Mouse (Mus musculus) kidney, embryonic 15.5 days (tissue): ENCODE data around the gene Lhpp. TPM values are rescaled to one million over a fixed set of nuclear protein-coding genes. Genes with fewer than 3 reads are reported as not detected.
A peak's percentile ranks its signal among the peaks of the same experiment; 100 is the strongest.

Experiments
- ATAC-seq: fragments of 200-750 bp; cut with Nextera tagmentation; replicated peaks from 2 replicates; pipeline ENCODE4 v1.8.0; 2017; ENCODE audit warnings: moderate TSS enrichment; ENCODE audit not compliant: low FRiP score
- H3K27ac ChIP-seq: fragments of 300-500 bp; sonication (generic); 2 replicates; pipeline ENCODE4 v1.5.1; 2015; ENCODE audit warnings: mild to moderate bottlenecking, inconsistent platforms
- H3K27me3 ChIP-seq: fragments of 300-500 bp; sonication (generic); 2 replicates; pipeline ENCODE4 v1.6.1; 2015; ENCODE audit warnings: inconsistent platforms
- H3K36me3 ChIP-seq: fragments of 300-500 bp; sonication (generic); 2 replicates; pipeline ENCODE4 v1.6.1; 2015; ENCODE audit warnings: inconsistent platforms
- H3K4me1 ChIP-seq: fragments of 300-500 bp; sonication (generic); 2 replicates; pipeline ENCODE4 v1.6.1; 2015; ENCODE audit warnings: inconsistent platforms
- H3K4me2 ChIP-seq: fragments of 300-500 bp; sonication (generic); 2 replicates; pipeline ENCODE4 v1.6.1; 2015; ENCODE audit warnings: moderate library complexity, mild to moderate bottlenecking, inconsistent platforms
- H3K4me3 ChIP-seq: fragments of 300-500 bp; sonication (generic); replicated peaks from 2 replicates; pipeline ENCODE4 v1.5.1; 2015; ENCODE audit warnings: mild to moderate bottlenecking, inconsistent platforms
- H3K9ac ChIP-seq: fragments of 300-500 bp; sonication (generic); 2 replicates; pipeline ENCODE4 v1.6.1; 2015; ENCODE audit warnings: mild to moderate bottlenecking, inconsistent platforms
- H3K9me3 ChIP-seq: fragments of 300-500 bp; sonication (generic); replicated peaks from 2 replicates; pipeline ENCODE4 v1.6.1; 2016; ENCODE audit warnings: inconsistent platforms
- WGBS: fragments of 180-500 bp; shearing (Covaris S2); methylation state at CpG from one replicate; pipeline ENCODE4 v1.1.7; 2015; ENCODE audit warnings: mixed read lengths; 5-methylcytosine and 5-hydroxymethylcytosine counted together
- polyA plus RNA-seq: library from polyadenylated mRNA; unstranded; fragments of >200 nt; fragmentation: Nextera tagmentation; extraction: Ambion mirVana; gene quantifications from 2 replicates; pipeline ENCODE4 v1.2.1, GENCODE M21; 2015

Lhpp gene
- 22.3 and 22.5 TPM in 2 replicates for polyA plus RNA-seq

GRCm38 (mm10) chr7:132610468-132611318, at the start of gene Lhpp:
Lhpp (plus strand) TSS chr7:132610638.
- H3K27ac ChIP-seq, result 0 out of 2 replicates have a peak within 1 kb of the TSS, but pooled peaks have one; percentile 42
- peak within 1 kb of the TSS; percentile 55; the same call in 1 of the 2 replicates for H3K9ac ChIP-seq
- peaks cover 14% of the 10 kb centered on the region for H3K27me3 ChIP-seq
- WGBS, result 7% methylated on average over 44 of the region's 44 CpGs
- peak within 1 kb of the TSS; percentile 82 for H3K4me2 ChIP-seq
- peak; percentile 87 for ATAC-seq
- peak within 1 kb of the TSS; percentile 71 for H3K4me3 ChIP-seq
- peaks cover 21% of the 10 kb centered on the region for H3K4me1 ChIP-seq
- no peaks in the 10 kb centered on the region for H3K9me3 ChIP-seq
- H3K36me3 ChIP-seq, result no peaks in the 10 kb centered on the region

- Histone ChIP-seq H3K4me3 (no peak overlapping the region), H3K4me1 (no peaks in the 10 kb centered on the region), H3K9ac (no peak overlapping the region), H3K9me3 (no peaks in the 10 kb centered on the region), H3K36me3 (peaks cover 83% of the 10 kb centered on the region), H3K27ac (no peak overlapping the region), H3K27me3 (no peaks in the 10 kb centered on the region), H3K4me2 (no peak overlapping the region)
- no peak for ATAC-seq
- WGBS, result 71% methylated on average over 1 of the region's 1 CpGs
These were observed 44.6 kb upstream of the Lhpp start for GRCm38 (mm10) chr7:132565831-132566230.

- Histone ChIP-seq H3K4me1 (peaks cover 17% of the 10 kb centered on the region), H3K9ac (no peak overlapping the region), H3K4me2 (no peak overlapping the region), H3K27ac (no peak overlapping the region), H3K27me3 (no peaks in the 10 kb centered on the region), H3K9me3 (no peaks in the 10 kb centered on the region), H3K4me3 (no peak overlapping the region), H3K36me3 (peaks cover 55% of the 10 kb centered on the region)
- 97% methylated on average over 6 of the region's 6 CpGs for WGBS
- no peak for ATAC-seq
These were observed 41.6 kb upstream of the Lhpp start for GRCm38 (mm10) chr7:132568817-132569216.

- Histone ChIP-seq H3K4me2 (no peak overlapping the region), H3K27me3 (no peaks in the 10 kb centered on the region), H3K9me3 (no peaks in the 10 kb centered on the region), H3K4me3 (no peak overlapping the region), H3K9ac (no peak overlapping the region), H3K4me1 (peaks cover 27% of the 10 kb centered on the region), H3K36me3 (peaks cover 42% of the 10 kb centered on the region), H3K27ac (no peak overlapping the region)
- no peak for ATAC-seq
- 83% methylated on average over 5 of the region's 5 CpGs for WGBS
These were observed 40.4 kb upstream of the Lhpp start for GRCm38 (mm10) chr7:132570071-132570470.

- peaks cover 35% of the 10 kb centered on the region for H3K4me1 ChIP-seq
- no peak for ATAC-seq
- no peak overlapping the region for H3K9ac ChIP-seq
- WGBS, result 75% methylated on average over 8 of the region's 8 CpGs
- H3K27me3 ChIP-seq, result no peaks in the 10 kb centered on the region
- no peaks in the 10 kb centered on the region for H3K9me3 ChIP-seq
- H3K36me3 ChIP-seq, result peaks cover 35% of the 10 kb centered on the region
- no peak overlapping the region for H3K4me2 ChIP-seq
- H3K27ac ChIP-seq, result no peak overlapping the region
- H3K4me3 ChIP-seq, result no peak overlapping the region
These were observed 39.0 kb upstream of the Lhpp start for GRCm38 (mm10) chr7:132571481-132571880.

GRCm38 (mm10) chr7:132572738-132573137, 37.7 kb upstream of the Lhpp start:
- Histone ChIP-seq H3K4me3 (no peak overlapping the region), H3K4me2 (no peak overlapping the region), H3K9me3 (no peaks in the 10 kb centered on the region), H3K9ac (no peak overlapping the region), H3K36me3 (peaks cover 24% of the 10 kb centered on the region), H3K27ac (no peak overlapping the region), H3K27me3 (peaks cover 6% of the 10 kb centered on the region; the same call in 1 of the 2 replicates), H3K4me1 (peaks cover 41% of the 10 kb centered on the region)
- ATAC-seq, result no peak
- 72% methylated on average over 3 of the region's 3 CpGs for WGBS

- H3K27ac ChIP-seq, result no peak overlapping the region
- no peaks in the 10 kb centered on the region for H3K9me3 ChIP-seq
- peaks cover 41% of the 10 kb centered on the region for H3K4me1 ChIP-seq
- H3K4me3 ChIP-seq, result no peak overlapping the region
- WGBS, result 61% methylated on average over 6 of the region's 6 CpGs
- no peak overlapping the region for H3K4me2 ChIP-seq
- H3K36me3 ChIP-seq, result peaks cover 19% of the 10 kb centered on the region
- H3K27me3 ChIP-seq, result peaks cover 7% of the 10 kb centered on the region; the same call in 1 of the 2 replicates
- no peak overlapping the region for H3K9ac ChIP-seq
- no peak for ATAC-seq
These were observed 37.2 kb upstream of the Lhpp start for GRCm38 (mm10) chr7:132573205-132573604.

- H3K9me3 ChIP-seq, result no peaks in the 10 kb centered on the region
- no peak overlapping the region for H3K4me2 ChIP-seq
These were observed 35.8 kb upstream of the Lhpp start for GRCm38 (mm10) chr7:132574646-132575045.

GRCm38 (mm10) chr7:132575623-132576022, 34.8 kb upstream of the Lhpp start:
- Histone ChIP-seq H3K27me3 (peaks cover 7% of the 10 kb centered on the region; the same call in 1 of the 2 replicates), H3K27ac (peak overlapping the region; percentile 95), H3K4me1 (peaks cover 41% of the 10 kb centered on the region), H3K9ac (peak overlapping the region; percentile 83), H3K4me3 (peak overlapping the region; percentile 80), H3K4me2 (peak overlapping the region; percentile 87), H3K9me3 (no peaks in the 10 kb centered on the region), H3K36me3 (no peaks in the 10 kb centered on the region)
- peak; percentile 90 for ATAC-seq
- WGBS, result under 1% methylated on average over 13 of the region's 13 CpGs

More at GRCm38 (mm10) chr7:132574646-132575045, 35.8 kb upstream of the Lhpp start:
- no peak overlapping the region for H3K4me3 ChIP-seq
- peaks cover 6% of the 10 kb centered on the region; the same call in 1 of the 2 replicates for H3K36me3 ChIP-seq
- no peak overlapping the region for H3K9ac ChIP-seq
- peaks cover 41% of the 10 kb centered on the region for H3K4me1 ChIP-seq
- peaks cover 7% of the 10 kb centered on the region; the same call in 1 of the 2 replicates for H3K27me3 ChIP-seq
- no peak for ATAC-seq
- 84% methylated on average over 5 of the region's 5 CpGs for WGBS
- H3K27ac ChIP-seq, result no peak overlapping the region

GRCm38 (mm10) chr7:132576116-132576650, 34.3 kb upstream of the Lhpp start, which contains the start of gene Oat:
Oat (minus strand) TSS chr7:132576398.
- H3K4me3 ChIP-seq, result peak within 1 kb of the TSS; percentile 80
- H3K4me1 ChIP-seq, result peaks cover 41% of the 10 kb centered on the region
- peak within 1 kb of the TSS; percentile 83 for H3K9ac ChIP-seq
- H3K36me3 ChIP-seq, result no peaks in the 10 kb centered on the region
- WGBS, result under 1% methylated on average over 49 of the region's 49 CpGs
- H3K4me2 ChIP-seq, result peak within 1 kb of the TSS; percentile 87
- H3K27ac ChIP-seq, result peak within 1 kb of the TSS; percentile 95
- H3K27me3 ChIP-seq, result peaks cover 9% of the 10 kb centered on the region; the same call in 1 of the 2 replicates
- peak; percentile 98 for ATAC-seq
- H3K9me3 ChIP-seq, result no peaks in the 10 kb centered on the region

- WGBS, result 59% methylated on average over 4 of the region's 4 CpGs
- peak overlapping the region; percentile 87 for H3K4me2 ChIP-seq
- peak overlapping the region; percentile 95; the same call in 1 of the 2 replicates for H3K27ac ChIP-seq
- H3K4me3 ChIP-seq, result peak overlapping the region; percentile 80; the same call in 1 of the 2 replicates
- no peak for ATAC-seq
- H3K9me3 ChIP-seq, result no peaks in the 10 kb centered on the region
- no peaks in the 10 kb centered on the region for H3K36me3 ChIP-seq
- H3K9ac ChIP-seq, result no peak overlapping the region
- H3K27me3 ChIP-seq, result peaks cover 9% of the 10 kb centered on the region; the same call in 1 of the 2 replicates
- peaks cover 37% of the 10 kb centered on the region for H3K4me1 ChIP-seq
These were observed 33.5 kb upstream of the Lhpp start for GRCm38 (mm10) chr7:132576891-132577290.

GRCm38 (mm10) chr7:132580511-132580910, 29.9 kb upstream of the Lhpp start:
- no peak overlapping the region for H3K27ac ChIP-seq
- H3K4me1 ChIP-seq, result peaks cover 9% of the 10 kb centered on the region; the same call in 1 of the 2 replicates
- no peak overlapping the region for H3K4me3 ChIP-seq
- peaks cover 9% of the 10 kb centered on the region; the same call in 1 of the 2 replicates for H3K27me3 ChIP-seq
- ATAC-seq, result no peak
- H3K4me2 ChIP-seq, result no peak overlapping the region
- H3K36me3 ChIP-seq, result no peaks in the 10 kb centered on the region
- H3K9ac ChIP-seq, result no peak overlapping the region
- H3K9me3 ChIP-seq, result no peaks in the 10 kb centered on the region
- WGBS, result 70% methylated on average over 6 of the region's 6 CpGs
